Mouse (Mus musculus) stomach, embryonic 16.5 days (tissue): ENCODE data around the gene Olfr1066. TPM values are rescaled to one million over a fixed set of nuclear protein-coding genes. Genes with fewer than 3 reads are reported as not detected.

Experiments used
- polyA plus RNA-seq: library from polyadenylated mRNA; unstranded; fragments of >200 nt; fragmentation: Nextera tagmentation; extraction: Ambion mirVana; gene quantifications from 2 replicates; pipeline ENCODE4 v1.2.1, GENCODE M21; 2015

Olfr1066 gene
- polyA plus RNA-seq, 1 experiment from 2014 or later = not detected

Other genes starting within 250 kb of the Olfr1066 start
- gene Olfr1046, start 237.0 kb downstream of the Olfr1066 start, polyA plus RNA-seq = not detected in 2 replicates
- gene Olfr1047, start 224.9 kb downstream of the Olfr1066 start, polyA plus RNA-seq = not detected in 2 replicates
- gene Olfr1048, start 216.0 kb downstream of the Olfr1066 start, polyA plus RNA-seq = not detected in 2 replicates
- gene Olfr1049, start 197.9 kb downstream of the Olfr1066 start, polyA plus RNA-seq = not detected in 2 replicates
- not detected in 2 replicates for gene Olfr1051, start 177.2 kb downstream of the Olfr1066 start, polyA plus RNA-seq
- gene Olfr1052, start 163.8 kb downstream of the Olfr1066 start, polyA plus RNA-seq = not detected in 2 replicates
- not detected in 2 replicates for gene Olfr1053, start 141.0 kb downstream of the Olfr1066 start, polyA plus RNA-seq
- gene Olfr1054, start 120.8 kb downstream of the Olfr1066 start, polyA plus RNA-seq = not detected in 2 replicates
- gene Olfr1055, start 106.0 kb downstream of the Olfr1066 start, polyA plus RNA-seq = not detected in 2 replicates
- not detected in 2 replicates for gene Olfr1056, start 93.8 kb downstream of the Olfr1066 start, polyA plus RNA-seq
- gene Olfr1057, start 77.9 kb downstream of the Olfr1066 start, polyA plus RNA-seq = not detected in 2 replicates
- gene Olfr1058, start 67.7 kb downstream of the Olfr1066 start, polyA plus RNA-seq = not detected in 2 replicates
- not detected in 2 replicates for gene Olfr1061, start 42.2 kb downstream of the Olfr1066 start, polyA plus RNA-seq
- gene Olfr1062, start 29.5 kb downstream of the Olfr1066 start, polyA plus RNA-seq = not detected in 2 replicates
- not detected in 2 replicates for gene Olfr1065, start 5.7 kb downstream of the Olfr1066 start, polyA plus RNA-seq
- gene Olfr228, start 31.1 kb upstream of the Olfr1066 start, polyA plus RNA-seq = not detected in 2 replicates
- not detected in 2 replicates for gene Olfr1076, start 52.2 kb upstream of the Olfr1066 start, polyA plus RNA-seq
- not detected in 2 replicates for gene Olfr1079, start 86.2 kb upstream of the Olfr1066 start, polyA plus RNA-seq
- not detected in 2 replicates for gene Olfr1080, start 102.0 kb upstream of the Olfr1066 start, polyA plus RNA-seq
- not detected in 2 replicates for gene Olfr1082, start 142.7 kb upstream of the Olfr1066 start, polyA plus RNA-seq
- not detected in 2 replicates for gene Olfr1084, start 183.5 kb upstream of the Olfr1066 start, polyA plus RNA-seq
- not detected in 2 replicates for gene Olfr1085, start 205.8 kb upstream of the Olfr1066 start, polyA plus RNA-seq
- gene Olfr1086, start 223.8 kb upstream of the Olfr1066 start, polyA plus RNA-seq = not detected in 2 replicates
- gene Olfr1087, start 242.1 kb upstream of the Olfr1066 start, polyA plus RNA-seq = not detected in 2 replicates